In the genomic region with DNA sequence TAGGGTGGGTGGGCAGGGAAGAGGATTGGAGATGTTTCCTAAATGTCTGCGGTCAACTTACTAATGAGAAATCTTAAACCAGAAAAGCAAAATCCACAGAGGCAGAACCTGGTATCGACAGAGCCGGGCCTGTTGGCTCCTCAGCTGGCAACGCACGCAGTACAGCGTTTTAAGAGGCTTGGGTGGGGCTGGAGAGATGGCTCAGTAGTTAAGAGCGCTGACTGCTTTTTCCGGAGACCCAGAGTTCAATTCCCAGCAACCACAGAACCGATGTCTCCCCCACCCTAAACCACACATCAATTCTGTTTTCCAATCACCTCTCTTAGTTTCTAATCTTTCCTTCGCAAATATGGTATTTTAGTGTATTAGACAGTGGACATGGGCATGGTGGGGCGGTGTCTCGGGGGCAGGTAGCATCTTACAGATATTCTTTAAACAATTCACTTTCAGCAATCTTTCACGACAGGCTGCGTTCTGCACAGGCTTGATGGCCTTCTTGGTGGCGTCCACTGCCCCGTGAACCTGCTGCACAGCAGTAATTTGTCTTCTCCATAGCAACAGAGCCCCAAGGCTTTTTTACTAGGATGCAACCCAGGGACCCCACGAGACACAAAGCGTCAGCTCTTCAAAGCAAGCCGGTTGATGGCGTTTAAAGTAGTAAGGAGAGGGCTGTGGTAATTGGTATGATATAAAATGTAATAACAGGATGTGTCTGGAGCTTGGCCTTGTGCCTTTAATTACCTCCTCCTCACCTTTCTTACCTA, we compare ENCODE assay signal across 10 mouse cellular contexts. TPM values are rescaled to one million over a fixed set of nuclear protein-coding genes. Genes with fewer than 3 reads are reported as not detected.
A peak's percentile ranks its signal among the peaks of the same experiment; 100 is the strongest.
DNase-seq lines count a peak whose midpoint lies in the region; ATAC-seq and TF ChIP-seq lines count a peak whose summit lies in the region.
"Had no signal": no experiment of that assay in that cellular context is flagged by ENCODE, and none has a peak within 500 bp of the region (broad histone marks: within the 10 kb centered on the region; RNA-seq: fewer than 3 reads in every experiment).

No protein-coding gene starts in this region.

- TF ChIP-seq CTCF in lung, postnatal 0 days (IDR thresholded peaks at IDR 0.05), result no peak

- H3K36me3 ChIP-seq in lung, postnatal 0 days (ENCODE audit: insufficient read depth, low read length), result no peaks in the 10 kb centered on the region
- no peaks in the 10 kb centered on the region for H3K36me3 ChIP-seq in limb, embryonic 13.5 days
- H3K36me3 ChIP-seq: liver, embryonic 13.5 days had no signal

- H3K27ac ChIP-seq in lung, postnatal 0 days (ENCODE audit: low read length), result no peak overlapping the region; the same call in 1 of the 2 replicates
- peak overlapping the region; percentile 49; the same call in 1 of the 2 replicates for H3K27ac ChIP-seq in limb, embryonic 13.5 days
- H3K27ac ChIP-seq: liver, embryonic 13.5 days had no signal

- no peak overlapping the region for H3K4me3 ChIP-seq in lung, postnatal 0 days (ENCODE audit: low read depth, low read length)
- no peak overlapping the region for H3K4me3 ChIP-seq in limb, embryonic 13.5 days
- H3K4me3 ChIP-seq: liver, embryonic 13.5 days had no signal

- 0 out of 2 replicates have a peak overlapping the region, but pooled peaks have one; percentile 14 for H3K4me2 ChIP-seq in lung, postnatal 0 days (replicated peaks; ENCODE audit: low read depth, low read length)
- peak overlapping the region; percentile 46 for H3K4me2 ChIP-seq in limb, embryonic 13.5 days (replicated peaks)
- H3K4me2 ChIP-seq: liver, embryonic 13.5 days had no signal

- no peak for TF ChIP-seq EP300 in lung, postnatal 0 days (IDR thresholded peaks at IDR 0.05)

- 72% methylated on average over 20 of the region's 20 CpGs for WGBS in lung, postnatal 0 days
- 44% methylated on average over 20 of the region's 20 CpGs for WGBS in limb, embryonic 13.5 days

- no peaks in the 10 kb centered on the region for H3K9me3 ChIP-seq in lung, postnatal 0 days (ENCODE audit: low read length)
- H3K9me3 ChIP-seq in limb, embryonic 13.5 days, result no peaks in the 10 kb centered on the region
- H3K9me3 ChIP-seq: liver, embryonic 13.5 days had no signal

- no peak for ATAC-seq in lung, postnatal 0 days
- ATAC-seq in limb, embryonic 13.5 days (ENCODE audit: low FRiP score, low read depth), result no peak
- no peak for ATAC-seq in megakaryocyte, adult 5-6 weeks (ENCODE audit: poor library complexity, severe bottlenecking)

- H3K4me1 ChIP-seq in lung, postnatal 0 days (ENCODE audit: insufficient read depth, low read depth, low read length), result no peaks in the 10 kb centered on the region; the same call in none of the 2 replicates
- peaks cover 26% of the 10 kb centered on the region for H3K4me1 ChIP-seq in limb, embryonic 13.5 days

- peak; percentile 38 to 42 for DNase-seq in cerebellum, postnatal 10 days
- no peak for DNase-seq in cerebellum, adult 11 months
- no peak for DNase-seq in lung, postnatal 0 days (ENCODE audit: low spot score)
- no peak for DNase-seq in lung, postnatal 36 days
- no peak for DNase-seq in ovary, postnatal 36 days (ENCODE audit: low spot score)
- DNase-seq in urinary bladder, postnatal 4 days (ENCODE audit: low spot score in 2 of 2), result no peak
- DNase-seq: liver, embryonic 13.5 days had no signal

- H3K9ac ChIP-seq in lung, postnatal 0 days (replicated peaks; ENCODE audit: low read depth), result no peak overlapping the region
- no peak overlapping the region for H3K9ac ChIP-seq in limb, embryonic 13.5 days
- H3K9ac ChIP-seq: liver, embryonic 13.5 days had no signal

- H3K27me3 ChIP-seq in lung, postnatal 0 days (replicated peaks; ENCODE audit: insufficient read depth, low read length), result no peaks in the 10 kb centered on the region
- H3K27me3 ChIP-seq in limb, embryonic 13.5 days, result no peaks in the 10 kb centered on the region

RNA-seq across cellular contexts. Expression of gene Tuba1a, which starts 25.1 kb away (rescaled TPM):
- polyA plus RNA-seq in lung, postnatal 0 days (2015; fragmentation: Nextera tagmentation; extraction: Ambion mirVana), result 881 and 945 TPM in 2 replicates
- 1,398 and 1,426 TPM in 2 replicates for polyA plus RNA-seq in limb, embryonic 13.5 days (2015; fragmentation: Nextera tagmentation; extraction: Ambion mirVana)
- total RNA-seq in megakaryocyte, adult 5-6 weeks (2015), result 118 and 120 TPM in 2 replicates
- 64.2 and 66.5 TPM in 2 replicates for total RNA-seq in megakaryocyte, adult 5-6 weeks (2017)

RNA-seq across cellular contexts. Expression of gene Gm49450, which starts 25.2 kb away (rescaled TPM):
- not detected in 2 replicates for polyA plus RNA-seq in lung, postnatal 0 days (2015; fragmentation: Nextera tagmentation; extraction: Ambion mirVana)
- not detected in 2 replicates for polyA plus RNA-seq in limb, embryonic 13.5 days (2015; fragmentation: Nextera tagmentation; extraction: Ambion mirVana)
- 0.25 and 0.64 TPM in 2 replicates for total RNA-seq in megakaryocyte, adult 5-6 weeks (2015)
- not detected in 2 replicates for total RNA-seq in megakaryocyte, adult 5-6 weeks (2017)
- total RNA-seq: gastrocnemius, postnatal 25 days had no signal
- polyA plus RNA-seq: liver, embryonic 13.5 days had no signal

RNA-seq across cellular contexts. Expression of gene Tuba1b, which starts 44.2 kb away (rescaled TPM):
- 415 and 427 TPM in 2 replicates for polyA plus RNA-seq in lung, postnatal 0 days (2015; fragmentation: Nextera tagmentation; extraction: Ambion mirVana)
- 1,632 and 1,683 TPM in 2 replicates for polyA plus RNA-seq in limb, embryonic 13.5 days (2015; fragmentation: Nextera tagmentation; extraction: Ambion mirVana)
- 2,048 and 2,084 TPM in 2 replicates for total RNA-seq in megakaryocyte, adult 5-6 weeks (2015)
- 628 and 646 TPM in 2 replicates for total RNA-seq in megakaryocyte, adult 5-6 weeks (2017)

RNA-seq across cellular contexts. Expression of gene Tuba1c, which starts 51.1 kb away (rescaled TPM):
- 45.1 and 53.2 TPM in 2 replicates for polyA plus RNA-seq in lung, postnatal 0 days (2015; fragmentation: Nextera tagmentation; extraction: Ambion mirVana)
- 143 and 149 TPM in 2 replicates for polyA plus RNA-seq in limb, embryonic 13.5 days (2015; fragmentation: Nextera tagmentation; extraction: Ambion mirVana)
- 232 and 270 TPM in 2 replicates for total RNA-seq in megakaryocyte, adult 5-6 weeks (2015)
- 124 and 128 TPM in 2 replicates for total RNA-seq in megakaryocyte, adult 5-6 weeks (2017)

Comparison
In these comparisons a context has a peak if more than half of its experiments do, and no peak if none do; other contexts are left out.
1. DNase-seq: peak in cerebellum, postnatal 10 days (2 of 2); none in cerebellum, adult 11 months (single experiment), lung, postnatal 0 days (single experiment), lung, postnatal 36 days (single experiment), ovary, postnatal 36 days (single experiment) and urinary bladder, postnatal 4 days (0 of 2).